Mouse (Mus musculus) liver, adult 2 months (tissue): ENCODE results near the gene Cep126.

Experiments
- CTCF ChIP-seq: fragments of 200-500 bp; IDR thresholded peaks from 2 replicates; pipeline ENCODE4 v1.5.1; 2011; ENCODE audit warnings: low read depth, low read length, control low read depth
- POLR2A ChIP-seq: fragments of 200-500 bp; IDR thresholded peaks from 2 replicates; pipeline ENCODE4 v1.6.1; 2011; ENCODE audit warnings: low read length, control low read depth; ENCODE audit not compliant: insufficient read depth; ENCODE audit errors: extremely low read depth

DNA sequence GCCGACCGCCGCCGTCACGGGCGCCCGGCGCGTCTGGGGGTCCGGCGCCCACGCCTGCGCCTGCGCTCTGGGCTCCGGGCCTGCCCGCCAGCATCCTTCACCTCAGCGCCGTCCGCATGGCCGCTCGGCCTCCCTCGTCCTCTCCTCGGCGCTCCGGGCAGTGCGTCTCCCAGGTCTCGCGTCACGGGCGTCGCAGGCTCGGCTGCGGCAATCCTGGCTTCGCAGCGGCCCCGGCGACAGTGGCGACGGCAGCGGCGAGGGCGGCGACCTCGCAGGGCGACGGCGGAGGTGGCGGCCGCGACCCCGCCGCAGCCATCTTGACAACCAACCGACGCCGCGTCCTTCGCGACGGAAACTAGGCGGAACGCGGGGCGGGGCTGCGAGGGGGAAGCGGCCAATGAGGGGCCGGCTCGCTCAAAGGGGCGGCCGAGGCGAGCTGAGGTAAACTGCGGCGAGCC is at the start of gene Cep126:
- TF ChIP-seq POLR2A (no peak), CTCF (no peak)
